Mouse (Mus musculus): ENCODE data around the gene Scyl1.

The Scyl1 gene

GRCm38 (mm10) chr19:5742241-5742641 lies 29.0 kb downstream of the Scyl1 start:
- DNase-seq (ENCODE audit: low spot score in 2 of 2): no peak

- no peak for DNase-seq (ENCODE audit: low spot score in 2 of 2)
Observed at GRCm38 (mm10) chr19:5741641-5742240, 29.5 kb downstream of the Scyl1 start.

GRCm38 (mm10) chr19:5740320-5741317 lies 30.6 kb downstream of the Scyl1 start, which contains the start of gene Ltbp3:
TSS of gene Ltbp3 (plus strand) at chr19:5740904.
- DNase-seq (ENCODE audit: low spot score in 2 of 2): no peak

GRCm38 (mm10) chr19:5739446-5739845 lies 31.8 kb downstream of the Scyl1 start:
- no peak for DNase-seq (ENCODE audit: low spot score in 2 of 2)

- no peak for DNase-seq (ENCODE audit: low spot score in 2 of 2)
Observed at GRCm38 (mm10) chr19:5734325-5734724, 36.9 kb downstream of the Scyl1 start.

GRCm38 (mm10) chr19:5731264-5731978 lies 39.8 kb downstream of the Scyl1 start:
- DNase-seq (ENCODE audit: low spot score in 2 of 2): peak; percentile 72 to 91

- DNase-seq (ENCODE audit: low spot score in 2 of 2): peak in 1 of 2 experiments; percentile 74
Observed at GRCm38 (mm10) chr19:5730314-5731186, 40.7 kb downstream of the Scyl1 start.

- peak; percentile 84 to 94 for DNase-seq (ENCODE audit: low spot score in 2 of 2)
Observed at GRCm38 (mm10) chr19:5729444-5729815, 41.8 kb downstream of the Scyl1 start, which contains the start of gene Fam89b. TSS of gene Fam89b (minus strand) at chr19:5729653.

- DNase-seq (ENCODE audit: low spot score in 2 of 2): peak; percentile 49 to 69
Observed at GRCm38 (mm10) chr19:5728631-5729443, 42.4 kb downstream of the Scyl1 start.

GRCm38 (mm10) chr19:5727701-5728100 lies 43.5 kb downstream of the Scyl1 start:
- peak; percentile 96 to 98 for DNase-seq (ENCODE audit: low spot score in 2 of 2)

GRCm38 (mm10) chr19:5726961-5727578 lies 44.1 kb downstream of the Scyl1 start:
- DNase-seq (ENCODE audit: low spot score in 2 of 2): peak; percentile 62 to 66

- peak; percentile 85 to 88 for DNase-seq (ENCODE audit: low spot score in 2 of 2)
Observed at GRCm38 (mm10) chr19:5725767-5726515, 45.3 kb downstream of the Scyl1 start, which contains the start of gene Ehbp1l1. TSS of gene Ehbp1l1 (minus strand) at chr19:5726317.

- DNase-seq (ENCODE audit: low spot score in 2 of 2): peak; percentile 59 to 73
Observed at GRCm38 (mm10) chr19:5725029-5725707, 46.1 kb downstream of the Scyl1 start.

GRCm38 (mm10) chr19:5724549-5724941 lies 46.7 kb downstream of the Scyl1 start:
- peak in 1 of 2 experiments; percentile 86 for DNase-seq (ENCODE audit: low spot score in 2 of 2)

GRCm38 (mm10) chr19:5723934-5724548 lies 47.2 kb downstream of the Scyl1 start:
- peak; percentile 30 to 51 for DNase-seq (ENCODE audit: low spot score in 2 of 2)

GRCm38 (mm10) chr19:5722848-5723425 lies 48.3 kb downstream of the Scyl1 start:
- DNase-seq (ENCODE audit: low spot score in 2 of 2): peak; percentile 62 to 67

- no peak for DNase-seq (ENCODE audit: low spot score in 2 of 2)
Observed at GRCm38 (mm10) chr19:5721233-5721632, 50.0 kb downstream of the Scyl1 start.

All from spleen, postnatal 10 days (tissue).